Mouse (Mus musculus): ENCODE data around the gene Eps8l3. TPM values are rescaled to one million over a fixed set of nuclear protein-coding genes. Genes with fewer than 3 reads are reported as not detected.
"Not testable (repeated sequence)": the region's sequence is repeated elsewhere in the genome, so short reads cannot be mapped to it uniquely, and the experiment has no call there.

Eps8l3 gene
- polyA plus RNA-seq, 1 experiment from 2014 or later = not detected

DNA sequence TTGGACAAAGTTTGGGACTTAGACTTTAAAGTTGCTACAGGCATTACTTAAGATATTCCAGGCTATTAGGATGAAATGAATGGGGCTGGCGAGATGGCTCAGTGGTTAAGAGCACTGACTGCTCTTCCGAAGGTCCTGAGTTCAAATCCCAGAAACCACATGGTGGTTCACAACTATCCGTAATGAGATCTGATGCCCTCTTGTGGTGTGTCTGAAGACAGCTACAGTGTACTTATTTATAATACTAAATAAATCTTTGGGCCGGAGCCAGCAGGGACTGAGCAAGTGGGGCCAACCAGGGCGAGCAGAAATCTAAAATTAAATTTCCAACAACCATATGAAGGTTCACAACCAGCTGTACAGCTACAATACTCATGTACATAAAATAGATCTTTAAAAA, 15.5 kb upstream of the Eps8l3 start:
- not testable (repeated sequence) for H3K27me3 ChIP-seq (ENCODE audit: insufficient read depth, poor library complexity, severe bottlenecking); H3K4me3 ChIP-seq; DNase-seq (ENCODE audit: low spot score); H3K27ac ChIP-seq; H3K36me3 ChIP-seq; H3K4me1 ChIP-seq (replicated peaks); H3K9me3 ChIP-seq
- 85% methylated on average over 5 of the region's 5 CpGs for WGBS

DNA sequence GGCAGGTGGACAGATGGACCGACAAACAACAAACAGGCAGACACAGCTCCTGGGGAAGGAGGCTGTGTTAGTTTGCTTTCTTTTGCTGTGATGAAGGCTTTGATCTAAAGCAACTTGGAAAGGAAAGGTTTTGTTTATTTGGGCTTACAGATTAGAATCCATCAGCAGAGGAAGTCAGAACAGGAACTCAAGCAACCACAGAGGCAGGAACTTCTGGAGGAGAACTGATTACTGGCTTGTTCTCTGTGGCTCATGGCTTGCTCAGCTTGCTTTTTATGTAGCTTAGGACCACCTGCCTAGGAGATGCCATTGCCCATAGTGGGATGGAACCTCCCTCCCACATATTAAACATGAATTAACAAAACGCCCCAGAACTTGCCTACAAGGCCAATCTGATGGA, 14.6 kb upstream of the Eps8l3 start:
- no peaks in the 10 kb centered on the region for H3K9me3 ChIP-seq
- DNase-seq (ENCODE audit: low spot score) = no peak
- H3K4me1 ChIP-seq (replicated peaks) = 0 out of 2 replicates have a peak, but pooled peaks cover 4% of the 10 kb centered on the region
- H3K4me3 ChIP-seq = no peak overlapping the region
- 86% methylated on average over 2 of the region's 2 CpGs for whole genome bisulfite sequencing
- H3K36me3 ChIP-seq = no peaks in the 10 kb centered on the region
- H3K27ac ChIP-seq = no peak overlapping the region
- peaks cover 5% of the 10 kb centered on the region; the same call in 1 of the 2 replicates for H3K27me3 ChIP-seq (ENCODE audit: insufficient read depth, poor library complexity, severe bottlenecking)

DNA sequence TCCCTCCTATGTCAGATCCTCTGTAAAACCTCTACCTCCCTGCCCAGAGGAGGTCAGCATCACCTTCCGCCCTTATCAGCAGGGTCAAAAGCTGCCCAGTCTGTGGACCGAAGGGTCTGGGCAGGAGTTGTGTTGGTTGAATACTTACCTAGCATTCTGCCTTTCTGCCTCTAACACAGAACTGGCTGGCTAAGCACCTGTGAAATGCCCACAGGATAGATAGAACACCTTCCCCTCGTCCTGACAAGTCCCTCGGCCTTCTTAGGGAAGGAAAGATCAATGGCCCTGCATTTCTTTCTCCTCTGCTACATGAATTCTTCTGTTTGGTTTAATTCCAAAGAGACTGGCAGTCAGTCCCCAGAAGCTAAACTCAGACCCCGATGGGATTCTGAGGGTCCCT, 13.6 kb upstream of the Eps8l3 start:
- DNase-seq (ENCODE audit: low spot score) = no peak
- Histone ChIP-seq H3K4me3 (no peak overlapping the region), H3K36me3 (no peaks in the 10 kb centered on the region), H3K27me3 (ENCODE audit: insufficient read depth, poor library complexity, severe bottlenecking) (peaks cover 7% of the 10 kb centered on the region; the same call in 1 of the 2 replicates), H3K27ac (0 out of 2 replicates have a peak overlapping the region, but pooled peaks have one; percentile 18), H3K9me3 (no peaks in the 10 kb centered on the region), H3K4me1 (replicated peaks) (0 out of 2 replicates have a peak, but pooled peaks cover 4% of the 10 kb centered on the region)
- 81% methylated on average over 5 of the region's 5 CpGs for WGBS

DNA sequence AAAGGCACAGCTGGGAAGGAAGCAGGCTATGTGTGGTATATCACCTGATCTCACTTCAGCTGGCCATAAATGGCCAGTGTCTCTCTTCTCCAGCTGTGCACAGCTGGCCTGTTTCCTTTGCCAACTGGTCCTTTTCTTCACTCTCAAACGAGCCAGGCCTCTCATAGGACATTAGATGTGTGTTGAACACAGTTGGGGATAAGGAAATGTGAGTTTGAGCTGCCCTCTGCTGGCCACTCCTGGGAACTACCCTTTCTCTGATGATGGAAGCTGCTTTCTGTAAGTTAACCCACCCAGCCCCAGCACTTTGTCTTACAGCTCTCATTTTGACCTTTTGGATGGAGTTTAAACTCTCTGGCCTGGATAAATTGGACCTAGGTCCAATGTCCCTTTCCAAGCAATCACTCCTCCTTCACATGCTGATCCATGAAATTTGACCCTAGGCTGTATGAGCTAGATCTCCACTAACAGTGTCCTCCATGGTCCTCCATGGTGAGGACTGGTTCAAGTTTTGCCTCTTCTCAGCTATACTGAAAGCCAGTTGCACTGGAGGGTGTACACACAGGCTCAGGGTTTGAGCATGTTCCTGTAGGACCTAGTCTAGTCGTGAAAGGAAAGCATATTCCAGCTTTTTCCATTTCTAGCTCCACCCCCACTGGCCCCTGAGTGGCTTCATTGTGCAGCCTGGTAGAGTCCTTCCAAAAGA, 13.0 kb upstream of the Eps8l3 start:
- Histone ChIP-seq H3K27me3 (ENCODE audit: insufficient read depth, poor library complexity, severe bottlenecking) (peaks cover 7% of the 10 kb centered on the region; the same call in 1 of the 2 replicates), H3K4me3 (no peak overlapping the region), H3K36me3 (no peaks in the 10 kb centered on the region), H3K9me3 (no peaks in the 10 kb centered on the region), H3K27ac (no peak overlapping the region), H3K4me1 (replicated peaks) (peaks cover 8% of the 10 kb centered on the region)
- WGBS = 11% methylated on average over 2 of the region's 2 CpGs
- DNase-seq (ENCODE audit: low spot score) = peak; percentile 87

DNA sequence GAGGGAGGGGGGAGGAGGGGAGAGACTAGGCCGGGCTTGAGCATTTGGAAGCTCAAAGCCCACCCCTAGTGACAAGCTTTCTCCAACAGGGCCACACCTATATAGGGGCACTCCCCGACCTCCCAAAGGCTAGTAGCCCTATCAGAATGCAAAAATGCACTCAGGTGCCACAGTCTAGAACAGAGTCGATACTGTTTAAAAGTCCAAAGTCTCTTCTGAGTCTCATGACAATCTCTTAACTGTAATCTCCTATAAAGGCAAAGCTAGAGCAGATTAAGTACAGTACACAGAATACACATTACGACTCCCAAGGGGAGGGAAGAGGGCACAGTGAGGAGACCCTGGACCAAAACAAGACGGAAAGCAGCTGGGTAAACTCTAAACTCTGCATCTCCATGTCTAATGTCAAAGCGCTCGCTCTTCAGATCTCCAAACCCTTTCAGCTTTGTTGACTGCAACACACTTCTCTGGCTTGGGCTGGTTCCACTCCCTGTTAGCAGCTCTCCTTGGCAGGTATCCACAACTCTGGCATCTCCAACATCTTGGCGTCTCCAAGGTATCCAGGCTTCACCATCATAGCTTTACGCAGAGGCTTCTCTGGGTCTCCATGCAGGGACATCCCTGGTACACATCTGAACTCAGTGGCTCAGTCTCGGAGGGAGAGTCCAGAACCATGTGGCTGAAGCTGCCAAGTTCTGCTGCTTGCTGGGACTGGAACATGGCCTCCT, 11.5 kb upstream of the Eps8l3 start:
- Histone ChIP-seq H3K36me3 (no peaks in the 10 kb centered on the region), H3K27ac (no peak overlapping the region), H3K4me1 (replicated peaks) (peaks cover 18% of the 10 kb centered on the region), H3K4me3 (no peak overlapping the region), H3K27me3 (ENCODE audit: insufficient read depth, poor library complexity, severe bottlenecking) (peaks cover 7% of the 10 kb centered on the region; the same call in 1 of the 2 replicates), H3K9me3 (no peaks in the 10 kb centered on the region)
- WGBS = 71% methylated on average over 10 of the region's 10 CpGs
- DNase-seq (ENCODE audit: low spot score) = no peak

DNA sequence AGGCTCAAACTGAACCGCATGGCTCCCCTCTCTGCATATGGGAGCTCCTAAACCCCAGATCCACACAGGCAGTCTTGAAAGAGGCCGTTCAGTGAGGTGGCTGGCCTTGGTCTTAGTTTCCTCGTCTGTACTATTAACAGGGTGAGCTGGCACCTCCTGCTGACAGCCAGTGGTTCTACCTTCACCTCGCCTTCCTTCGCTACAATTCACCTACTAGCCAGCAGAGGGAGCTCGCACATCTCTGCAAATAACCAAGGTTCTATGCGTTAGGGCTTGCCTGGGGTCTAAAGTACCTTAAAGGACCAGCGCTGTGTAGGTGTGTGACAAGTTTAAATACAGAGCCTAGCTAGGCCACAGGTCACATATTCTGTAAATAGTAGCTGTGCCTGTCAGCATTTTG, 9.9 kb upstream of the Eps8l3 start:
- 7% methylated on average over 8 of the region's 8 CpGs for WGBS

DNA sequence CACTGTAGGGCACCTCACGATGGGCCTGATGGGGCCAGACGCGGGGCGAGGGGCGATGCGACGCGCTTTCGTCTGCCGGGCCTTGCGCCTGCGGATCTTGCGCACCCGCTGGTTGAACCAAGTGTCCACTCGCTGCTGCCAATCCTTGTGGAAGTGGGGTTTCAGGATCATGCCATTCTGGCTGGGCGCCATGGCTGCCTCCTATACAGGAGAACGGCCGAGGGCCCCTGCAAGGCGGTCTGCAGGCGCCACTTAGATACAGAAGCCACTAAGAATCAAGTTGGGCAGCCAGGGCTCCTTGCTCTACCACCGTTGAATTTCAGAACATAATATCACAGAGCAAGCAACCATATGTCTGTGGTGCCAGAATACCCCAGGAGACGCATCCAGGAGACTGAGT, 8.6 kb upstream of the Eps8l3 start:
- no peaks in the 10 kb centered on the region for H3K36me3 ChIP-seq
- peaks cover 7% of the 10 kb centered on the region; the same call in 1 of the 2 replicates for H3K27me3 ChIP-seq (ENCODE audit: insufficient read depth, poor library complexity, severe bottlenecking)
- H3K4me3 ChIP-seq = no peak overlapping the region
- DNase-seq (ENCODE audit: low spot score) = no peak
- peaks cover 18% of the 10 kb centered on the region for H3K4me1 ChIP-seq (replicated peaks)
- 89% methylated on average over 22 of the region's 22 CpGs for WGBS
- H3K27ac ChIP-seq = peak overlapping the region; percentile 60; the same call in 1 of the 2 replicates
- H3K9me3 ChIP-seq = no peaks in the 10 kb centered on the region

More for the DNA sequence above, 9.9 kb upstream of the Eps8l3 start:
- Histone ChIP-seq H3K9me3 (no peaks in the 10 kb centered on the region), H3K27me3 (ENCODE audit: insufficient read depth, poor library complexity, severe bottlenecking) (peaks cover 7% of the 10 kb centered on the region; the same call in 1 of the 2 replicates), H3K4me3 (no peak overlapping the region), H3K36me3 (no peaks in the 10 kb centered on the region), H3K4me1 (replicated peaks) (peaks cover 18% of the 10 kb centered on the region), H3K27ac (no peak overlapping the region)
- DNase-seq (ENCODE audit: low spot score) = peak; percentile 87

DNA sequence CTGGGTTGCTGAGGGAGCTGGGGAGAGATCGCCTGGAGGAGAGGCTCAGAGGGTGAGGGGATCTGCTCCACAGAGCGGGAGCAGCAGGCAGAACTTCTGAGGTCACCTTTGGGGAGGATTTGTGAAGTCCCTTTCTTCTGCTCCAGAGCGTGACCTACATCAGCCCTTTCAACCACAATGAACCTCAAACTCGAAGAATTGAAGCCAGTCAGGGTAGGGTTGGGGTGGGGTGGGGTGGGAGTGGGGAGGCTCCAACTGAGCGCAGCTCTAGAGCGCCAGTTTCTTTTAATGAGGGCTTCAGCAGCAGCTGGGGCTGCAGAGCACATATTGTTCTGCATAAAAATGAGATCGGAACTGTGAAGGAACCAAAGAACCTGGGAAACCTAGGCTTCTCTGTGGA, 7.9 kb upstream of the Eps8l3 start:
- peak overlapping the region; percentile 60 for H3K27ac ChIP-seq
- H3K4me1 ChIP-seq (replicated peaks) = peaks cover 14% of the 10 kb centered on the region
- H3K36me3 ChIP-seq = no peaks in the 10 kb centered on the region
- no peak for DNase-seq (ENCODE audit: low spot score)
- WGBS = 16% methylated on average over 7 of the region's 7 CpGs
- no peaks in the 10 kb centered on the region for H3K9me3 ChIP-seq
- H3K4me3 ChIP-seq = no peak overlapping the region
- H3K27me3 ChIP-seq (ENCODE audit: insufficient read depth, poor library complexity, severe bottlenecking) = peaks cover 7% of the 10 kb centered on the region; the same call in 1 of the 2 replicates

DNA sequence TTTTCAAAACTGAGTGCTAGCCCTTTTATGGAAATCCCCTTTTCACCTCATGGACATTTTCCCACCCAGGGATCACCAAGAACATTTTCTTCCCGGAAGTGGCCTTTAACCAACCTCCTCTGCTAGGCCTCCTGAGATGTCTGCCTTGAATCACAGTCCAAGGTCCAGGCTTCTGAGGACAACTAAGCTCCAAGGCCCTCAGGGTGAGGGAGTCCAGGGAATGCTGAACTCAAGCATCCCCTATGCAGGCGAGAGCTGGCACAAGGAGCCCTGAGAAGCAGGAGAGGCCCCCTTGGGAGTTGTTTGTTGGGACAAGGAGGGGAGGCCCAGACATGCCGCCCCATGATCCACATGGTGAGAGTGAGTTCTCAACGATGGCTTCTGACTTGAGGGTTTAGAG, 7.1 kb upstream of the Eps8l3 start:
- H3K9me3 ChIP-seq = no peaks in the 10 kb centered on the region

DNA sequence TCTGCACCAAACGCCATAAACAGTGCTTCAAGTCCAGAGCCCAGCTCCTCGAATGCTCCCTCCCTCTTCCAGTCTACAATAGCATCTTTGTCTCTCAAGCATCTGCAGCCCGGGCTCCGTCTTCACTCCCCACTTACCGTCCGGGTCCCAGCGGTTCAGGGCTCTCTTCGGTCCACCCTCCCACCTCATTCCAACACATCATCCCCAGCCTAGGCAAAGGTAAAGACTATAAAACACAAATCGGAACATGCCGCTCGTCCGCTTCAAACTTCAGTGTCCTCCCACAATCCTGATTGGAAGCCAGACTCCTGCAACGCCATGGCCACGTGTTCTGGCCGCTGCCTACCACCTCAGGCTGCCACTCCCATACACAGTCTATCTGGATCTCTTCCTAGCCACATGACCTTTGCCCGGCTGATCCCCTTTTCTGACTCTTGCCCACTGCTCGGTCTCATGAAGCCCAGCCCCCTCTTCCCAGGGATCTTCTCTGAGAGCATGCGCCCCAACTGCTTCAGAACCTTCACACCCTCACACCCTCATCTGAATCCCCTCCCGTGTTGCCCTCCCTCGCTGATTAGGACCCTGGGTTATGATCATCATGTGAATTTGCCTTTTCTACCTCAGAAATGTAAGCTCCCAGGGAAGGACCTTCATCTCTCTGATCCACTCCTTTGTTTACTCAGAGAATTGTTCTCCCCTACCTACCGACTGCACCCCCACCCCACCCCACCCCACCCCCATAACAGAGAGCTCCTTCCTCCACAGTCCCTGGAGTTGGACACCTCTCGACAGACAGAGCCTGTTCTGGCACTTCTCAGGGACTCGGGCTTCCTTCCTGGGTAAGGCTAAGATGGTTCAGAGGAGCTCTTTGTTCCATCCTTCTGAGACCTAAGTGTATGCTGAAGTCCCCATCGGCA, 3.4 kb upstream of the Eps8l3 start:
- Histone ChIP-seq H3K36me3 (no peaks in the 10 kb centered on the region), H3K9me3 (no peaks in the 10 kb centered on the region), H3K4me1 (replicated peaks) (peaks cover 14% of the 10 kb centered on the region), H3K27me3 (ENCODE audit: insufficient read depth, poor library complexity, severe bottlenecking) (no peaks in the 10 kb centered on the region), H3K4me3 (no peak overlapping the region), H3K27ac (0 out of 2 replicates have a peak overlapping the region, but pooled peaks have one; percentile 5)
- DNase-seq (ENCODE audit: low spot score) = no peak
- 80% methylated on average over 24 of the region's 24 CpGs for whole genome bisulfite sequencing

More for the DNA sequence above, 7.1 kb upstream of the Eps8l3 start:
- no peak for DNase-seq (ENCODE audit: low spot score)
- Histone ChIP-seq H3K4me1 (replicated peaks) (peaks cover 14% of the 10 kb centered on the region), H3K27ac (peak overlapping the region; percentile 64; the same call in 1 of the 2 replicates), H3K27me3 (ENCODE audit: insufficient read depth, poor library complexity, severe bottlenecking) (peaks cover 7% of the 10 kb centered on the region; the same call in 1 of the 2 replicates), H3K36me3 (no peaks in the 10 kb centered on the region), H3K4me3 (no peak overlapping the region)
- WGBS = 71% methylated on average over 4 of the region's 4 CpGs

DNA sequence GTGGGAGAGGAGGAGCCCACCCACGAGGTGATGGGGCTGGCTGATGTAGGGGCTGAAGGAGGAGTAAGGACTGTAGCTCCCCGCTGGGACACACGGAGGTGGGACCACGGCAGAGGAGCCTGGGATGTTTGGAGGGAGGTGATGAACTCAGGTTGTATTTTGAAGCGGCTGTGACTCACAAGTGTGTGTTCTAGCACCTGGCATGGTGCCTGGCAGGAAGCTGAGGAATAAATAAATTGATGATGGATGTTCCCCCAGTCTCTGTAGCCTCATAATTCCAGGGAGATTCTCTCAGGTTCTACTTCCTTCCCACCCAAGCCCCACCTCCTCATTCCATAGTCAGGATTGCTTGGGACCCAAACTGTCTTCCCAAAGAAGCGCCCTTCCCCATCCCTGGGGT, 1.8 kb upstream of the Eps8l3 start:
- DNase-seq (ENCODE audit: low spot score) = no peak
- Histone ChIP-seq H3K9me3 (no peaks in the 10 kb centered on the region), H3K4me1 (replicated peaks) (no peaks in the 10 kb centered on the region), H3K27ac (no peak overlapping the region), H3K4me3 (no peak overlapping the region), H3K27me3 (ENCODE audit: insufficient read depth, poor library complexity, severe bottlenecking) (no peaks in the 10 kb centered on the region), H3K36me3 (no peaks in the 10 kb centered on the region)
- 74% methylated on average over 6 of the region's 6 CpGs for WGBS
